Mouse (Mus musculus): ENCODE data around the gene Pawr. TPM values are rescaled to one million over a fixed set of nuclear protein-coding genes. Genes with fewer than 3 reads are reported as not detected.
A peak's percentile ranks its signal among the peaks of the same experiment; 100 is the strongest.

The Pawr gene
- polyA plus RNA-seq, 1 experiment from 2014 or later, result 5.6 TPM

DNA sequence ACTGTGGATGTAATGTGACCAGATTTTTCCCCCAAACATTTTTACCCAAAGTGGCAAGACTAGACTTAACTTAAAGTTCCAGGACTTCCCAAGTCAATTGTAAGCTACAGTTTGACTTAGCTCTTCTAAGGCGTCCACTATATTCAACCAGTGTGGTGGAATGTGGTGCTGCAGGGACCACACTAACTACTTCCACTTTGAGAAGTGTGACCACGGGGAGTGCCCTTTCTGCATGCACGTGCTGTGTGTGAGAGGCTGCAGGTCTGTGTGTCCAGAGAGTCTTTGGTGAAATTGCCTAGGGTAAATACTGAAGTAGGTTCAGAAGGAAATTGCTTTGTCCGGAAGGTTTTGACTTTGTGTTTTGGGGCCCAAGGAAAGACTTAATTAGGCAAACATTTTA lies 44.4 kb downstream of the Pawr start:
- Histone ChIP-seq H3K36me3 (no peaks in the 10 kb centered on the region), H3K9me3 (0 out of 2 replicates have a peak, but pooled peaks cover 5% of the 10 kb centered on the region), H3K27me3 (no peaks in the 10 kb centered on the region), H3K4me1 (replicated peaks) (peaks cover 5% of the 10 kb centered on the region; the same call in 1 of the 2 replicates), H3K4me3 (replicated peaks) (no peak overlapping the region), H3K4me2 (no peak overlapping the region), H3K9ac (replicated peaks) (no peak overlapping the region), H3K27ac (no peak overlapping the region)
- ATAC-seq (ENCODE audit: insufficient number of reproducible peaks, insufficient read depth, low FRiP score, low TSS enrichment, low read depth), result no peak
- WGBS, result 88% methylated on average over 4 of the region's 4 CpGs

GRCm38 (mm10) chr10:108377369-108377768 lies 45.4 kb downstream of the Pawr start:
- Histone ChIP-seq H3K36me3 (no peaks in the 10 kb centered on the region), H3K4me3 (replicated peaks) (no peak overlapping the region), H3K9ac (replicated peaks) (no peak overlapping the region), H3K4me2 (no peak overlapping the region), H3K9me3 (0 out of 2 replicates have a peak, but pooled peaks cover 5% of the 10 kb centered on the region), H3K4me1 (replicated peaks) (peaks cover 3% of the 10 kb centered on the region; the same call in 1 of the 2 replicates), H3K27me3 (no peaks in the 10 kb centered on the region), H3K27ac (no peak overlapping the region)
- 92% methylated on average over 7 of the region's 7 CpGs for WGBS
- no peak for ATAC-seq (ENCODE audit: insufficient number of reproducible peaks, insufficient read depth, low FRiP score, low TSS enrichment, low read depth)

DNA sequence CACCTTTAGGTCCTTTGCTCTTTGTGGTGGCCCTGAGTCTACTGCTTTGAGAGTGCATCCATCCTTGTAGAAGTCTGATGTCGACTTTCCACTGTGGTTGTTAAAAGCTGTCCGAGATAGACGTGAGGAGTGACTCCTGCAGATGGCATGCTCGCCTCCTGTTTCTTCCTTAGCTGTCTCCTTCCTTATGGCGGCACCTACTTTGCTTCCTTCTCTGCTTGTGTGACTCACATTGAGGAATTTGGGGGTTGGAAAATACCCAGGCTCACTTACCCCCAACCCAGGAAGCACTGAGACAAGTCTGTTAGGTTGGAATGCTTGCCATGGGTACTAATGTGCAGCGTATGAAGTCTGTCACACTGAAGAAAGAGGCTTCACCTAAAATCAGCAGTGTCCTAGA lies 46.1 kb downstream of the Pawr start:
- ATAC-seq (ENCODE audit: insufficient number of reproducible peaks, insufficient read depth, low FRiP score, low TSS enrichment, low read depth), result no peak
- H3K36me3 ChIP-seq, result no peaks in the 10 kb centered on the region
- 0 out of 2 replicates have a peak, but pooled peaks cover 5% of the 10 kb centered on the region for H3K9me3 ChIP-seq
- no peak overlapping the region for H3K4me2 ChIP-seq
- H3K9ac ChIP-seq (replicated peaks), result no peak overlapping the region
- H3K27me3 ChIP-seq, result no peaks in the 10 kb centered on the region
- no peaks in the 10 kb centered on the region for H3K4me1 ChIP-seq (replicated peaks)
- no peak overlapping the region for H3K27ac ChIP-seq
- H3K4me3 ChIP-seq (replicated peaks), result no peak overlapping the region
- 78% methylated on average over 6 of the region's 6 CpGs for WGBS

GRCm38 (mm10) chr10:108378479-108378878 lies 46.6 kb downstream of the Pawr start:
- Histone ChIP-seq H3K4me3 (replicated peaks) (no peak overlapping the region), H3K27me3 (no peaks in the 10 kb centered on the region), H3K9me3 (0 out of 2 replicates have a peak, but pooled peaks cover 5% of the 10 kb centered on the region), H3K4me2 (no peak overlapping the region), H3K9ac (replicated peaks) (no peak overlapping the region), H3K27ac (no peak overlapping the region), H3K4me1 (replicated peaks) (no peaks in the 10 kb centered on the region), H3K36me3 (no peaks in the 10 kb centered on the region)
- 85% methylated on average over 5 of the region's 5 CpGs for WGBS
- no peak for ATAC-seq (ENCODE audit: insufficient number of reproducible peaks, insufficient read depth, low FRiP score, low TSS enrichment, low read depth)

GRCm38 (mm10) chr10:108380715-108381114 lies 48.8 kb downstream of the Pawr start:
- no peaks in the 10 kb centered on the region for H3K36me3 ChIP-seq
- no peak for ATAC-seq (ENCODE audit: insufficient number of reproducible peaks, insufficient read depth, low FRiP score, low TSS enrichment, low read depth)
- H3K27me3 ChIP-seq, result no peaks in the 10 kb centered on the region
- WGBS, result 92% methylated on average over 10 of the region's 10 CpGs
- H3K4me3 ChIP-seq (replicated peaks), result no peak overlapping the region
- H3K4me2 ChIP-seq, result no peak overlapping the region
- H3K9ac ChIP-seq (replicated peaks), result no peak overlapping the region
- H3K27ac ChIP-seq, result no peak overlapping the region
- H3K4me1 ChIP-seq (replicated peaks), result peaks cover 7% of the 10 kb centered on the region; the same call in 1 of the 2 replicates
- H3K9me3 ChIP-seq, result no peaks in the 10 kb centered on the region

DNA sequence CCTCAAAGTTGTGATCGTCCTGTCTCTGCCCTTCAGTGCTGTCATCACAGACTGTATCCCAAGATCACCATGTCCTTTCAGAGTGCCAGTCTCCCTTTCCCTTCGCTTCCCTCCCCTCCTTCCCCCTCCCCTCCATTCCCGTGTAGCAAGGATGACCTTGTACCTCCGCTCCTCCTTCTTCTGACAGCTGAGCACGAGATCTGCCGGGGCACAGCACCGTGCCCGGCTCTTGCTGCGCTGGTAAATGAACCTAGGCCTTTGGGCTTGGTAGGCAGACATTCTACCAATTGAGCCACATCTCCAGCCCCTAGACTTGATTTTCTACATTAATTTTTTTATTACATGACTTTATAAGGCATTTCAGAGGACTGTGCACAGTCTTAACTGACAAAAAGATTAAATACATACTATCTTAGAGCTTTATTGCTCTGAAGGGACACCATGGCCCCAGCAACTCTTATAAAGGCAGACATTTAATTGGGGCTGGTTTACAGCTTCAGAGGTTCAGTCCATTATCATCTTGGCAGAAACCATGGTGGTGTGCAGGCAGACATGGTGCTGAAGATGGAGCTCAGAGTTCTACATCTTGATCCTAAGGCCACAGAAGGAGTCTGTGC lies 52.3 kb downstream of the Pawr start:
- no peak overlapping the region for H3K27ac ChIP-seq
- whole genome bisulfite sequencing, result 88% methylated on average over 9 of the region's 9 CpGs

DNA sequence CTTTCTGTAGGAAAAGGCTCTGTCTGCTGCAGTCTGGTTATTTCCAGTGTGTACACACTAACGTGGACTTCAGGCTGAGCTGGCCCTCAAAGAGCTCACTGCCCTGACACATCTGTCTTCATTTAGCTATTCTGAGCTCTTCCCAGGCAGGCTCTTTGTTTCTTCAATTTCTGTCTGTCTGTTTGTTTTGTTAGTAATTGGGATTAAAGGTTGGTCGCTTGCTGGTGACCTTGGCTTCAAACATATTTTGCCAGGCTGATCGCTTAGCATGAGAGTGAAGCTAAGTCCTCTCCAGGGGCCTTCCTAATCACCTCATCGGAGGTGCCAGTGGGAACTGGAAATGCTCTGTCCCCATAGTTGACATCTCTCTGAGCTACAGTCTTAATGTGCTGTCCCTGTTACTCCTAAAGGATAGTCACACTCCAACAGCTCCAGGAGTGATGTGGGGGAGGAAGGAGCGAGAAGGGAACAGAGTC lies 53.6 kb downstream of the Pawr start:
- Histone ChIP-seq H3K4me2 (no peak overlapping the region), H3K36me3 (no peaks in the 10 kb centered on the region), H3K4me3 (replicated peaks) (no peak overlapping the region), H3K4me1 (replicated peaks) (peaks cover 20% of the 10 kb centered on the region), H3K9me3 (no peaks in the 10 kb centered on the region), H3K9ac (replicated peaks) (no peak overlapping the region), H3K27me3 (no peaks in the 10 kb centered on the region), H3K27ac (no peak overlapping the region; the same call in 1 of the 2 replicates)
- ATAC-seq (ENCODE audit: insufficient number of reproducible peaks, insufficient read depth, low FRiP score, low TSS enrichment, low read depth), result no peak
- 26% methylated on average over 5 of the region's 5 CpGs for WGBS

More for the DNA sequence above, 52.3 kb downstream of the Pawr start:
- Histone ChIP-seq H3K27me3 (no peaks in the 10 kb centered on the region), H3K36me3 (no peaks in the 10 kb centered on the region), H3K9me3 (no peaks in the 10 kb centered on the region), H3K9ac (replicated peaks) (no peak overlapping the region), H3K4me1 (replicated peaks) (peaks cover 16% of the 10 kb centered on the region), H3K4me3 (replicated peaks) (no peak overlapping the region), H3K4me2 (no peak overlapping the region)
- no peak for ATAC-seq (ENCODE audit: insufficient number of reproducible peaks, insufficient read depth, low FRiP score, low TSS enrichment, low read depth)

DNA sequence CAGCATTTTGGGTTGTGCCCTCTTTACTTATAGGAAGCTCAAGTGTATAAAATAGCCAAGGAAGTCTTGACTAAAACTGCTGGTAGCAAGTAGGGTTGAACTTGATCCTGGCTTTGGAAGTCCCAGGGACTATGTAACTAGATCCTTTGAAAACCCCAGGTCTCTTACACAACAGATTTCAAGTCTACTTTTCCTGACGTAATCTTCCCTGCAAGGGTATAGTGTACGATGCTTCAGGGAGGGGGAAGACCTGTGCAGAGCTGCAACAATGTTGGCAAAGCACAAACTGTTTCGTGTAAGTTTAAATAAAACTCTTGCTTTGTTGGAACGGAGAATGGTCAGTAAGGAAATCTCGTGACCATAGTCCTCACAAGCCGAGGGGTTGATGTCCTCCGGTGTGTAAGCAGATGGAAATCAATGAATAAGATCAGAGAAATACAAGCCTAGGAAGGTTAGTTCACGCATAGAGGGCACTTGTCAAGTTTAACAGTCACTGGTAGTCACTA lies 56.5 kb downstream of the Pawr start:
- H3K9me3 ChIP-seq, result no peaks in the 10 kb centered on the region
- peaks cover 20% of the 10 kb centered on the region for H3K4me1 ChIP-seq (replicated peaks)
- no peak overlapping the region for H3K27ac ChIP-seq
- 81% methylated on average over 8 of the region's 8 CpGs for WGBS
- no peaks in the 10 kb centered on the region for H3K27me3 ChIP-seq
- no peak for ATAC-seq (ENCODE audit: insufficient number of reproducible peaks, insufficient read depth, low FRiP score, low TSS enrichment, low read depth)
- no peaks in the 10 kb centered on the region for H3K36me3 ChIP-seq
- no peak overlapping the region for H3K4me3 ChIP-seq (replicated peaks)
- H3K4me2 ChIP-seq, result no peak overlapping the region
- no peak overlapping the region for H3K9ac ChIP-seq (replicated peaks)

DNA sequence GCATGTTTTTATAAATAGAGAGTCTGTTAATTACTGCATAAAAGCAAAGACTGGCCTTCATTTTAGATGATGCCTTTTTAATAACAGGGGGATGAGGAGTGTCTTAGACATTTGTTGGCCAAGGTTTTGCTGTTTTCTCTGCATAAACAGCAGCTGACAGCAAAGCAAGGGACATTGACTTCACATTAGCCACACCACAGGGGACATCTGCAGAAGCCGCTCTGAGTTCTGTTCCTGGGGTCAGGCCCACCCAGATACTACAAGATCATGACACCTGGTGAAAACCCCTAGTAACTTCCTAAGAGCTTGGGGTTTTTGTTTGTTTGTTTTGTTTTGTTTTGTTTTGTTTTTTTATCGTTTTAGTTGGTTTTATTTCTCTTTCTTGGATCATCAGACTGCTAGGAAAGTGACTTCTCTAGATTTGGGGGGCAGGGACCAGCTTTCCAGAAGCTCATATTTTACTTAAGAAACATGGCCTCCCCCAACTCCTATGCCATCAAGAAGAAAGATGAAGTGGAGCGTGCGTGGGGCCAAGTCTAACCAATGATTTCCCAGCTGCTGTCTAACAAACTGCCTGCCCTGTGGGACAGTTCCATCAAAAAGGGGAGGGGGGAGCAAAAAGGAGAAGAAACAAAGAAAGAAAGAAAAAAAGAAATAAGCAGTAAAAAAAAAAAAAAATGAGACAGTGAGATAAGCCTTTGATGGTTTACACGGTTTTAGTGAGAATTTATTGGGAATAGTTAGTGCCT lies 57.4 kb downstream of the Pawr start:
- no peaks in the 10 kb centered on the region for H3K36me3 ChIP-seq
- H3K4me1 ChIP-seq (replicated peaks), result peaks cover 20% of the 10 kb centered on the region
- no peak overlapping the region for H3K27ac ChIP-seq
- H3K4me2 ChIP-seq, result no peak overlapping the region
- H3K4me3 ChIP-seq (replicated peaks), result no peak overlapping the region
- H3K9ac ChIP-seq (replicated peaks), result no peak overlapping the region
- ATAC-seq (ENCODE audit: insufficient number of reproducible peaks, insufficient read depth, low FRiP score, low TSS enrichment, low read depth), result no peak
- WGBS, result 53% methylated on average over 5 of the region's 5 CpGs
- no peaks in the 10 kb centered on the region for H3K27me3 ChIP-seq
- no peaks in the 10 kb centered on the region for H3K9me3 ChIP-seq

- WGBS, result 25% methylated on average over 4 of the region's 4 CpGs
Measured at GRCm38 (mm10) chr10:108389927-108390287, 58.0 kb downstream of the Pawr start.

DNA sequence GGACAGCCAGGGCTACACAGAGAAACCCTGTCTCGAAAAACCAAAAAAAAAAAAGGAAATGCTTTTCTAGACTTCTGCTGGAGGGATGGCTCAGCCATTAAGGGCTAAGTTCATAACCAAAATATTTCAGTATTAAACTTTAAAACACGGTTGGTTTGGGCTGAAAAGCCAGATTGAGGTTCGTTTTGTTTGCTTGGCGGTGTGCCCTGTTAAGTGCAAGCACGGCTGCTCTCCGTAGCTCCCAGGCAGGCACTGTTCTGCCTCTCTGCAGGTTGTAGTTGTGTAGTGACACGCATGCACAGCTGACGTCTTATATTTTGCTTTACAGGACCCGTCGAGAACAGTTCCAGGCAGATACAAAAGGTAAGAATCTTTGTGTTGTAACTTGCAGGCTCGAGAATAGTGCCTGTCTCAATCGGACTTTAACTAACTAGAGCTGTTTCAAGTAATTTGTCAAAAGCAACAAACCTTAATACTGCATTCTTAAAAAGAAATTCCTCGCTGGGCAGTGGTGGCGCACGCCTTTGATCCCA lies 59.5 kb downstream of the Pawr start:
- no peak overlapping the region for H3K27ac ChIP-seq
- no peak overlapping the region for H3K4me2 ChIP-seq
- H3K4me3 ChIP-seq (replicated peaks), result no peak overlapping the region
- ATAC-seq (ENCODE audit: insufficient number of reproducible peaks, insufficient read depth, low FRiP score, low TSS enrichment, low read depth), result no peak
- 91% methylated on average over 15 of the region's 15 CpGs for WGBS
- H3K4me1 ChIP-seq (replicated peaks), result peaks cover 13% of the 10 kb centered on the region
- H3K9ac ChIP-seq (replicated peaks), result no peak overlapping the region
- no peaks in the 10 kb centered on the region for H3K36me3 ChIP-seq
- no peaks in the 10 kb centered on the region for H3K9me3 ChIP-seq
- no peaks in the 10 kb centered on the region for H3K27me3 ChIP-seq

More at GRCm38 (mm10) chr10:108389927-108390287, 58.0 kb downstream of the Pawr start:
- 0 out of 2 replicates have a peak, but pooled peaks have one; percentile 52 for ATAC-seq (ENCODE audit: insufficient number of reproducible peaks, insufficient read depth, low FRiP score, low TSS enrichment, low read depth)
- Histone ChIP-seq H3K27me3 (no peaks in the 10 kb centered on the region), H3K27ac (no peak overlapping the region), H3K4me3 (replicated peaks) (no peak overlapping the region), H3K4me1 (replicated peaks) (peaks cover 20% of the 10 kb centered on the region), H3K9me3 (no peaks in the 10 kb centered on the region), H3K36me3 (no peaks in the 10 kb centered on the region), H3K4me2 (no peak overlapping the region), H3K9ac (replicated peaks) (no peak overlapping the region)

Data from limb, embryonic 12.5 days (tissue).